In the genomic region with DNA sequence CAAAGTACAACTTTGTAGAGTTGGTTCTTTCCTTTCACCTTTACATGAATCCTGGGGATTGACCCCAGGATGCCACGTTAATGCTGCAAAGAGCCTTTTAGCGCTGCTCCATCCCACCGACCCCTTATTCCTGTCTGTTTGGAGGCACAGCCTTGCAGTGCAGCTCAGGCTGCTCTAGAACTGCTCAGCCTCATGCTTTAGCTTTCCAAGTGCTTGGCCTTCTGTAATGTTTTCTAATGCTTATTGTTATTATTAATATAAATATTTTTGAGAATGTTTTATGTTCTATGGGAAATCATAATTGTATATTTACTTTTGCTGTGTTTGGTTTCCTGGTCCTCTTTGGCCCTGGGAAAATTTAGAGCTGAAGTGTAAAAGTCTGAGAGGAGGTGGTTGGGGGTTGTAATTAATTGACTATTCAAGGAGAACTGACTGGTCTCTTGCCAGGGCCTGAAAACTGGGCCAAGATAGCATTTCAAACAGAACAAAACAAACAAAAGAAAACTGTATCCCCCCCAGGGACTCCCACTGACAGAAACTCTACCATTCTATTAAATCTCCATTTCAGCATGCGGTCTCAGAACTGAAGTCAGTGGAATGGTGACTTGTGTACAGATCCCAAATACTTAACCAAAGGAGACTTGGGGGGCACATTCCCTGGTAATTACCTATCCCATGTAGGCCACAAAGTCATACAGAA, we compare ENCODE assay signal across 15 mouse cellular contexts.
A peak's percentile ranks its signal among the peaks of the same experiment; 100 is the strongest.
DNase-seq lines count a peak whose midpoint lies in the region; ATAC-seq and TF ChIP-seq lines count a peak whose summit lies in the region.
"Had no signal": no experiment of that assay in that cellular context is flagged by ENCODE, and none has a peak within 500 bp of the region (broad histone marks: within the 10 kb centered on the region; RNA-seq: fewer than 3 reads in every experiment).

No protein-coding gene starts in this region.

- DNase-seq in hindbrain, embryonic 11.5 days (ENCODE audit: low spot score): no peak
- DNase-seq in limb, embryonic 14.5 days (ENCODE audit: low spot score): peak; percentile 29
- DNase-seq in limb, embryonic 10.5 days (ENCODE audit: low spot score): no peak
- no peak for DNase-seq in gastrocnemius, postnatal 14 days
- DNase-seq: cerebellum, adult 9-11 months; gastrocnemius, postnatal 25 days; layer of hippocampus, postnatal 36 days; thymus, postnatal 36 days had no signal

- no peaks in the 10 kb centered on the region for H3K36me3 ChIP-seq in hindbrain, embryonic 12.5 days
- H3K36me3 ChIP-seq in hindbrain, embryonic 11.5 days (ENCODE audit: control insufficient read depth, insufficient read depth, low read length): no peaks in the 10 kb centered on the region
- no peaks in the 10 kb centered on the region for H3K36me3 ChIP-seq in limb, embryonic 14.5 days (ENCODE audit: control insufficient read depth, insufficient read depth, low read length)
- no peaks in the 10 kb centered on the region for H3K36me3 ChIP-seq in limb, embryonic 10.5 days
- no peaks in the 10 kb centered on the region for H3K36me3 ChIP-seq in forebrain, embryonic 16.5 days (ENCODE audit: control insufficient read depth, insufficient read depth)
- H3K36me3 ChIP-seq in hindbrain, embryonic 16.5 days (ENCODE audit: control insufficient read depth, insufficient read depth, low read length): no peaks in the 10 kb centered on the region
- H3K36me3 ChIP-seq: heart, embryonic 15.5 days had no signal

- no peak for TF ChIP-seq POLR2A in limb, embryonic 14.5 days (IDR thresholded peaks at IDR 0.05; ENCODE audit: borderline replicate concordance, extremely low read depth, insufficient read depth, insufficient read length)

- intact Hi-C loops in gastrocnemius, postnatal 14 days (cut with DNase I; ENCODE audit: low total_unique reads): no loop called here

- no peaks in the 10 kb centered on the region for H3K9me3 ChIP-seq in hindbrain, embryonic 12.5 days (replicated peaks)
- H3K9me3 ChIP-seq in hindbrain, embryonic 11.5 days (ENCODE audit: control insufficient read depth, low read length): no peaks in the 10 kb centered on the region
- no peaks in the 10 kb centered on the region for H3K9me3 ChIP-seq in limb, embryonic 14.5 days (ENCODE audit: control insufficient read depth, low read length)
- H3K9me3 ChIP-seq in limb, embryonic 10.5 days (replicated peaks): no peaks in the 10 kb centered on the region
- no peaks in the 10 kb centered on the region for H3K9me3 ChIP-seq in forebrain, embryonic 16.5 days (ENCODE audit: control insufficient read depth, low read length)
- H3K9me3 ChIP-seq in hindbrain, embryonic 16.5 days (ENCODE audit: control insufficient read depth, low read length): no peaks in the 10 kb centered on the region
- H3K9me3 ChIP-seq: heart, embryonic 15.5 days had no signal

- ATAC-seq in hindbrain, embryonic 12.5 days (ENCODE audit: low FRiP score): peak; percentile 11; the same call in 1 of the 2 replicates
- no peak for ATAC-seq in hindbrain, embryonic 11.5 days (ENCODE audit: low FRiP score)
- ATAC-seq in limb, embryonic 14.5 days (ENCODE audit: low FRiP score, low read depth): no peak
- peak; percentile 60 for ATAC-seq in forebrain, embryonic 16.5 days
- ATAC-seq in hindbrain, embryonic 16.5 days: peak; percentile 88
- ATAC-seq: activated CD4-positive, CD25-positive, alpha-beta regulatory T cell, adult 4 months; CD4-positive, CD25-positive, alpha-beta regulatory T cell, adult 4 months; lung, postnatal 0 days had no signal

- H3K4me1 ChIP-seq in hindbrain, embryonic 12.5 days: no peaks in the 10 kb centered on the region
- H3K4me1 ChIP-seq in hindbrain, embryonic 11.5 days (replicated peaks; ENCODE audit: control insufficient read depth, insufficient read depth, low read length): no peaks in the 10 kb centered on the region
- H3K4me1 ChIP-seq in limb, embryonic 14.5 days (ENCODE audit: control insufficient read depth, insufficient read depth, low read length): no peaks in the 10 kb centered on the region
- no peaks in the 10 kb centered on the region for H3K4me1 ChIP-seq in limb, embryonic 10.5 days
- H3K4me1 ChIP-seq in forebrain, embryonic 16.5 days (replicated peaks; ENCODE audit: control insufficient read depth, insufficient read depth, low read length): peaks cover 7% of the 10 kb centered on the region; the same call in 1 of the 2 replicates
- H3K4me1 ChIP-seq in hindbrain, embryonic 16.5 days (ENCODE audit: control insufficient read depth, insufficient read depth, low read depth, low read length): no peaks in the 10 kb centered on the region
- H3K4me1 ChIP-seq: heart, embryonic 15.5 days had no signal

- no peak overlapping the region for H3K4me3 ChIP-seq in hindbrain, embryonic 12.5 days
- no peak overlapping the region for H3K4me3 ChIP-seq in hindbrain, embryonic 11.5 days (ENCODE audit: low read depth, low read length)
- H3K4me3 ChIP-seq in limb, embryonic 14.5 days (replicated peaks; ENCODE audit: low read length): no peak overlapping the region
- no peak overlapping the region for H3K4me3 ChIP-seq in limb, embryonic 10.5 days
- H3K4me3 ChIP-seq in forebrain, embryonic 16.5 days (replicated peaks; ENCODE audit: low read length): no peak overlapping the region
- no peak overlapping the region for H3K4me3 ChIP-seq in hindbrain, embryonic 16.5 days (ENCODE audit: low read length)
- H3K4me3 ChIP-seq: heart, embryonic 15.5 days had no signal

- 63% methylated on average over 4 of the region's 4 CpGs for WGBS in hindbrain, embryonic 12.5 days
- WGBS in hindbrain, embryonic 11.5 days: 76% methylated on average over 4 of the region's 4 CpGs
- 62% methylated on average over 4 of the region's 4 CpGs for WGBS in limb, embryonic 14.5 days
- WGBS in limb, embryonic 10.5 days: 83% methylated on average over 4 of the region's 4 CpGs
- 21% methylated on average over 4 of the region's 4 CpGs for WGBS in forebrain, embryonic 16.5 days
- 32% methylated on average over 4 of the region's 4 CpGs for WGBS in hindbrain, embryonic 16.5 days

- no peak overlapping the region for H3K27ac ChIP-seq in hindbrain, embryonic 12.5 days
- no peak overlapping the region for H3K27ac ChIP-seq in hindbrain, embryonic 11.5 days (ENCODE audit: low read depth, low read length)
- no peak overlapping the region for H3K27ac ChIP-seq in limb, embryonic 14.5 days (replicated peaks; ENCODE audit: low read depth, low read length)
- no peak overlapping the region for H3K27ac ChIP-seq in limb, embryonic 10.5 days
- H3K27ac ChIP-seq in forebrain, embryonic 16.5 days (ENCODE audit: low read length): no peak overlapping the region
- H3K27ac ChIP-seq in hindbrain, embryonic 16.5 days (ENCODE audit: low read depth, low read length): no peak overlapping the region
- H3K27ac ChIP-seq: heart, embryonic 15.5 days had no signal

- H3K4me2 ChIP-seq in hindbrain, embryonic 12.5 days (replicated peaks): no peak overlapping the region
- H3K4me2 ChIP-seq in hindbrain, embryonic 11.5 days (replicated peaks; ENCODE audit: low read depth, low read length): no peak overlapping the region
- H3K4me2 ChIP-seq in limb, embryonic 14.5 days (replicated peaks; ENCODE audit: low read depth, low read length, severe bottlenecking): no peak overlapping the region
- H3K4me2 ChIP-seq in forebrain, embryonic 16.5 days (ENCODE audit: low read length): no peak overlapping the region
- H3K4me2 ChIP-seq in hindbrain, embryonic 16.5 days (ENCODE audit: low read length): no peak overlapping the region
- H3K4me2 ChIP-seq: heart, embryonic 15.5 days had no signal

- no peak overlapping the region for H3K9ac ChIP-seq in hindbrain, embryonic 12.5 days
- H3K9ac ChIP-seq in hindbrain, embryonic 11.5 days (ENCODE audit: low read depth, low read length): no peak overlapping the region
- H3K9ac ChIP-seq in limb, embryonic 14.5 days (ENCODE audit: low read depth, low read length, severe bottlenecking): no peak overlapping the region
- no peak overlapping the region for H3K9ac ChIP-seq in forebrain, embryonic 16.5 days (replicated peaks; ENCODE audit: low read depth, low read length)
- H3K9ac ChIP-seq in hindbrain, embryonic 16.5 days (ENCODE audit: low read depth, low read length): no peak overlapping the region
- H3K9ac ChIP-seq: heart, embryonic 15.5 days had no signal

- H3K27me3 ChIP-seq in hindbrain, embryonic 12.5 days: no peaks in the 10 kb centered on the region
- H3K27me3 ChIP-seq in hindbrain, embryonic 11.5 days (ENCODE audit: control insufficient read depth, insufficient read depth, low read length): no peaks in the 10 kb centered on the region
- no peaks in the 10 kb centered on the region for H3K27me3 ChIP-seq in limb, embryonic 14.5 days (ENCODE audit: control insufficient read depth, insufficient read depth, low read length)
- no peaks in the 10 kb centered on the region for H3K27me3 ChIP-seq in limb, embryonic 10.5 days (ENCODE audit: low read depth, poor library complexity, severe bottlenecking)
- no peaks in the 10 kb centered on the region for H3K27me3 ChIP-seq in forebrain, embryonic 16.5 days (replicated peaks; ENCODE audit: control insufficient read depth, insufficient read depth, low read length)
- no peaks in the 10 kb centered on the region for H3K27me3 ChIP-seq in hindbrain, embryonic 16.5 days (replicated peaks; ENCODE audit: control insufficient read depth, insufficient read depth, low read length)
- H3K27me3 ChIP-seq: heart, embryonic 15.5 days had no signal

Comparison
In these comparisons a context has a peak if more than half of its experiments do, and no peak if none do; other contexts are left out.
1. ATAC-seq: peak in hindbrain, embryonic 12.5 days (single experiment), forebrain, embryonic 16.5 days (single experiment) and hindbrain, embryonic 16.5 days (single experiment); none in hindbrain, embryonic 11.5 days (single experiment) and limb, embryonic 14.5 days (single experiment).